Mouse (Mus musculus) hindbrain, embryonic 11.5 days (tissue): ENCODE measurements at regions not wholly inside any gene's neighbourhood (a gene's known extent, or its start where the extent isn't known, plus 50 kb on each side); places are given as distances from the start of the nearest gene placed in this dataset.

Experiments used
- ATAC-seq: fragments of 200-750 bp; cut with Nextera tagmentation; 2 replicates; pipeline ENCODE4 v1.8.0; 2017; ENCODE audit warnings: mild to moderate bottlenecking, moderate TSS enrichment, moderate library complexity; ENCODE audit not compliant: low FRiP score
- DNase-seq: peaks from one replicate; pipeline ENCODE4 v3.0.0-alpha.2; 2015; ENCODE audit warnings: low spot score
- H3K27ac ChIP-seq: fragments of 300-500 bp; sonication (generic); 2 replicates; pipeline ENCODE4 v1.5.1; 2014; ENCODE audit warnings: mild to moderate bottlenecking, low read depth, low read length
- H3K27me3 ChIP-seq: fragments of 300-500 bp; sonication (generic); 2 replicates; pipeline ENCODE4 v1.6.1; 2014; ENCODE audit warnings: mild to moderate bottlenecking, low read length, moderate library complexity, mixed read lengths; ENCODE audit not compliant: control insufficient read depth, insufficient read depth
- H3K36me3 ChIP-seq: fragments of 300-500 bp; sonication (generic); 2 replicates; pipeline ENCODE4 v1.6.1; 2014; ENCODE audit warnings: mild to moderate bottlenecking, low read length, moderate library complexity, mixed read lengths; ENCODE audit not compliant: control insufficient read depth, insufficient read depth
- H3K4me1 ChIP-seq: fragments of 300-500 bp; sonication (generic); replicated peaks from 2 replicates; pipeline ENCODE4 v1.6.1; 2014; ENCODE audit warnings: low read length, mixed read lengths; ENCODE audit not compliant: control insufficient read depth, insufficient read depth
- H3K4me2 ChIP-seq: fragments of 300-500 bp; sonication (generic); replicated peaks from 2 replicates; pipeline ENCODE4 v1.6.1; 2014; ENCODE audit warnings: mild to moderate bottlenecking, low read depth, low read length
- H3K4me3 ChIP-seq: fragments of 300-500 bp; sonication (generic); 2 replicates; pipeline ENCODE4 v1.5.1; 2014; ENCODE audit warnings: low read depth, low read length
- H3K9ac ChIP-seq: fragments of 300-500 bp; sonication (generic); 2 replicates; pipeline ENCODE4 v1.6.1; 2014; ENCODE audit warnings: low read depth, low read length
- H3K9me3 ChIP-seq: fragments of 300-500 bp; sonication (generic); 2 replicates; pipeline ENCODE4 v1.6.1; 2016; ENCODE audit warnings: low read length; ENCODE audit not compliant: control insufficient read depth
- WGBS: fragments of 180-500 bp; shearing (Covaris S2); extraction: QIAGEN DNeasy Blood & Tissue Kit; methylation state at CpG from one replicate; pipeline ENCODE4 v1.1.7; 2014; 5-methylcytosine and 5-hydroxymethylcytosine counted together

DNA sequence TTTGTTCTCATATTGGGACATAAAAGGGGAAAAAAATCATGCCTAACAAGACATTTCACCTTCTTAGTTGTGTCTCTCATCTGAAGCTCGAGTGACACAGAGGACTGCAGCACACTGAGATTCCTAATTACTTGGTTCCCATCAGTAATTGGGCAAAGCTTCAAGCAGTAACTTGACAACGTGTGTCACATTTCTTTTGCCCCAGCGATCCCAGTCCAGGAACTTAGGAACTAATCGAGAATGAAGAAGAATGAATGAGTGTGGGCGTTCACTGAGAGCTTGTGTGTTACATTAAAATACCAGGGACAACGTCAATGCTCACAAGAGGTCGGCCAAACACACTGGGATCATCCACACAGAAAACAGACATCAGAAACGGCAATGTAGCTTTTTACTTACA is 131.9 kb upstream of the Klf7 start:
- Histone ChIP-seq H3K27ac (no peak overlapping the region), H3K27me3 (no peaks in the 10 kb centered on the region), H3K4me2 (no peak overlapping the region), H3K9me3 (no peaks in the 10 kb centered on the region), H3K4me1 (no peaks in the 10 kb centered on the region), H3K36me3 (no peaks in the 10 kb centered on the region), H3K4me3 (no peak overlapping the region), H3K9ac (no peak overlapping the region)
- ATAC-seq (no peak), DNase-seq (no peak)
- 47% methylated on average over 8 of the region's 8 CpGs for WGBS

DNA sequence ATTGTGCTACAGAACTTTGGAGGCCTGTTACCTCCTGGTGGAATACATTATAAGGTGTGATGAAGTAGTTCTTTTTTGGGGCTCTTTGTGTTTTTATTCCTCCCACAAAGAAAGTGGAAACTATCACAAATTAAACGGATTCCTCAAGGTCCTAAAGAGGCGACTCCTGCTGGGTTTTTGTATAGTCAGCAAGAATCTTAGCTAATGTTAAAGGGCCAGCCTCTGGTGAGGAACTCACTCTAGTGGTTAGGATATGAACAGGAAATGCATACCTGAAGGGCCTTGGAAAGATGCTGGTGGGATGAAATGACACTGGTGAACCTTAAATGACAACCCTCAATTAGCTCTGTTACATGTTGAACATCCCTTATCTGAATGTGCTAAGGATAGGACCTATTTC is 120.3 kb upstream of the Klf7 start:
- Histone ChIP-seq H3K4me3 (no peak overlapping the region), H3K4me1 (no peaks in the 10 kb centered on the region), H3K27ac (no peak overlapping the region), H3K36me3 (no peaks in the 10 kb centered on the region), H3K27me3 (no peaks in the 10 kb centered on the region), H3K4me2 (no peak overlapping the region), H3K9me3 (no peaks in the 10 kb centered on the region), H3K9ac (no peak overlapping the region)
- DNase-seq: no peak
- ATAC-seq: no peak
- 56% methylated on average over 2 of the region's 2 CpGs for WGBS

DNA sequence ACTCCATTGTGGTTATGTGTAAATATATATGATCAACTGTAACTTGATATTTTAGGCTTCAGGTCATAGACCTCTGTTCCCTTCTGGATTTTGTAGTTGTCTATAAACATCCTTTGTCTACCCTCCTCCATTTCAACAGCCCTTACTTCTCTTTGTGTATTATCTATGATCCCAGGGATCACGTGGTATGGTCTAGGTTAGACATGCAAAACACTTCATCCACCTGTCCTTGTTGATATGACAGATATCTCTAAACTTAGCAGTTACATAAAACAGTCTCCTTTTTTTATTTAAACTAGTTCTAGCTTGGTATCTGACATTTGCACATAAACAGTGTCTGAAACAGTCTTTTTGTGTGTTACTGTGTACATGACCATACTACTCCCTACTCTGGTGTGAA is 107.6 kb upstream of the Klf7 start:
- no peaks in the 10 kb centered on the region for H3K36me3 ChIP-seq
- H3K27ac ChIP-seq: no peak overlapping the region
- H3K9ac ChIP-seq: no peak overlapping the region
- H3K9me3 ChIP-seq: no peaks in the 10 kb centered on the region
- ATAC-seq: no peak
- no peaks in the 10 kb centered on the region for H3K27me3 ChIP-seq
- no peak overlapping the region for H3K4me2 ChIP-seq
- peaks cover 4% of the 10 kb centered on the region; the same call in 1 of the 2 replicates for H3K4me1 ChIP-seq
- WGBS: 81% methylated on average over 1 of the region's 1 CpGs
- no peak overlapping the region for H3K4me3 ChIP-seq
- DNase-seq: no peak

DNA sequence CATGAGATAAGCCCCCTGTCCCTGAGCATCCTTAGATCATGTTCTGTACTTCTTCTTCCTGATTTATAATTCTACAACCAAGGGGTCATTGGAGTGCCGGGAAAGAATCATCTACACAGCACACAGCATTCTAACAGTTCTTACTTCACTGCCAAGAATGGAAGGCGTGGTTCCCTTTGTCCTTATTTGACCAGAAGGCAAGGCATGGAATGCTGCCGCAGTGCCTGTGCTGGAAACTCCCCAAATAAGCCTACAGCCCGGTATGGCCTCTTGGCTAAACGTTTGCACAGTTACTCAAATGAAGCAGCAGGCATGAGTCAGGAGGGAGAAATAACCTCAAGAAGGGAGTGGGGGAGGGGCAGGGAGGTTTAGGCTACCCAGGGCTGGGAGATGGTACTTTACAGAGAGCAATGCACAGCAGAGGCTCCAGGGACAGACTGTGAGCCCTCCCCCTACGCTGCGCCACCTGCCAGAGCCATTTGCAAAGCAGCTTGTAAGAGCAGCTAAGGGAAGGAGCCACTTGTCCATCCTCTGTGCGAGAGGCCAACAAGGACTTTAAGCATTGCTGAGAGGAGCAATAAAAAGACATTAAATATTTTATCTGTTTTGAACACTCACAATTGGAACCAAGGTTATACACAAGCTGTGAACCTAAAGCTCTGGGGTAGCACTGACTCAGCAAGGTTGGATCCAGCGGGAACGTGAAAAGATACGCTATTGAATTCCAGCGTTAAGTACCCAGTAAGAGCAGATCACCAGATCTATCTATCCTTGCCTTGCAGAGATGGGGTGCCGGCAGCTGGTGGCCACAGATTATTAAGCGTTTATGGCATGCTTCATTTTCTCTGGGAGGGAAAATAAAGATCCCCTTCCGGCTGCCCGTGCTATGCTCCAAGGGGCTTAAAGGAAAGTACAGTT is 104.2 kb upstream of the Klf7 start:
- peaks cover 4% of the 10 kb centered on the region; the same call in 1 of the 2 replicates for H3K4me1 ChIP-seq
- peak; percentile 77 for ATAC-seq
- no peaks in the 10 kb centered on the region for H3K9me3 ChIP-seq
- H3K4me3 ChIP-seq: no peak overlapping the region
- 0 out of 2 replicates have a peak overlapping the region, but pooled peaks have one; percentile 33 for H3K27ac ChIP-seq
- H3K27me3 ChIP-seq: no peaks in the 10 kb centered on the region
- H3K4me2 ChIP-seq: no peak overlapping the region
- peak; percentile 71 for DNase-seq
- H3K9ac ChIP-seq: peak overlapping the region; percentile 11; the same call in 1 of the 2 replicates
- no peaks in the 10 kb centered on the region for H3K36me3 ChIP-seq
- WGBS: 30% methylated on average over 16 of the region's 16 CpGs

DNA sequence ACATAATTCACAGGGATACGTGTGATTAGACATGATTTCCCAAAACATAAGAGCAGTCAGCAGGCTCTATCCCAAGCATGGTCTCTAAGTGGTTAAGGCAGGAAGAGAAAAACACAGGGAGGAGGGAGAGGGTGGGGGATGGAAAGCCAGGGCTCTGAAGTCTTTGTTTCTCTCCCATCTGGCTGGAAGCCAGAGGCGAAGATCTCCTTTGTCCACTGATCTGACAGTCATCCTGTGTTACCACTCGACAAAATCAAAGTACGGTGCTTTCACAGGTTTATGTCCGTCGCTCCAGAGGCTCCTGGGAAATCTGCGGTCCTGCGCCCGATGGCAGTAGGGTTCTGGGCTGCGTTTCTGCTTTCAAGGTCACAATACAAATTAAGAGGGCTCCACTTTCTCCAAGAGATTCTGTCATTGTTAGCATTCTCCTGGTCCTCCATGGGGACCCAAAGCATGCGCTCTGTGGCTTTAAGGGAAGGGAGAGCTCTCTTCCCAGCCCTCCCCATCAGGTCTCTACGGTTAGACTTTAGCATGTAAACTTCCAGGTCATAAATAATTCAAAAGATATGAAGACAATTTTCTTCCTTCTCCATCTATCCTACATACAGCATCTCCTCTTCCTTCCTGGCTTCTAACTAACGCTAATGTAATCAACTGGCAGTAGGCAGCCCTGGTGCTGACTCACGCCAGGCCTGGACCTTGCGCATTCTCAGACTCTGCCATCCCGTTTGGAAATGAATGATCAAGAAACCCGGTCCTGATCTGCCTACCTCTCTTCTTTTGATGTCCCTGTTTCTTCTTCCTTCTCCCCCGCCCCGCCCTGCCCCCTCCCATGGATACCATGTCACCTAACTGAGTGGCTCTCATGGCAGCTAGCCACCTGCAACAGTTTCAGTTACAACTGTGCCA is 102.0 kb upstream of the Klf7 start:
- Histone ChIP-seq H3K4me3 (no peak overlapping the region), H3K9ac (0 out of 2 replicates have a peak overlapping the region, but pooled peaks have one; percentile 15), H3K36me3 (no peaks in the 10 kb centered on the region), H3K4me1 (peaks cover 4% of the 10 kb centered on the region; the same call in 1 of the 2 replicates), H3K9me3 (no peaks in the 10 kb centered on the region), H3K27me3 (no peaks in the 10 kb centered on the region), H3K27ac (peak overlapping the region; percentile 37), H3K4me2 (no peak overlapping the region)
- peak; percentile 68 for ATAC-seq
- peak; percentile 62 for DNase-seq
- WGBS: 70% methylated on average over 19 of the region's 19 CpGs

DNA sequence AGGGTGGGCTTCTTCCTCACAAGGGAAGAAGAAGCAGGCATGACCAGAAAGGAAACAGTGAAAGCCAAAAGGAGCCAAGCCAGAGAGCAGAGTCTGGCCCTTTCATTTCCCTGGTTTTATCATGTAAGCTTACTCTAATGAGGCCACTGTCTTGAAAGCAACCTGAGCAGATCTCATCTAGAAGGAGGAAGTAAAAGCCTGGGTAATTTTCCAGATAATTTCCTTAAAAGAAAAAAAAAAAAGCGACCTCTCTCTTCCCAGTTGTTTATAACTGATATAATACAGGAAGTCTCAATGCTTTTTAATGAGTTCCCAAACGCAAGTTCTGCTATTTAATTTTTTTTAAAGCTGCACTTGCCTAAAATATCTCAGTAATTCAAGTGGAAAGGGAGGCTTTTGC is 100.4 kb upstream of the Klf7 start:
- DNase-seq (no peak), ATAC-seq (no peak)
- H3K27me3 ChIP-seq: no peaks in the 10 kb centered on the region
- peaks cover 4% of the 10 kb centered on the region; the same call in 1 of the 2 replicates for H3K4me1 ChIP-seq
- H3K27ac ChIP-seq: no peak overlapping the region
- no peak overlapping the region for H3K4me3 ChIP-seq
- H3K9ac ChIP-seq: no peak overlapping the region
- no peak overlapping the region for H3K4me2 ChIP-seq
- no peaks in the 10 kb centered on the region for H3K9me3 ChIP-seq
- 86% methylated on average over 2 of the region's 2 CpGs for WGBS
- no peaks in the 10 kb centered on the region for H3K36me3 ChIP-seq

DNA sequence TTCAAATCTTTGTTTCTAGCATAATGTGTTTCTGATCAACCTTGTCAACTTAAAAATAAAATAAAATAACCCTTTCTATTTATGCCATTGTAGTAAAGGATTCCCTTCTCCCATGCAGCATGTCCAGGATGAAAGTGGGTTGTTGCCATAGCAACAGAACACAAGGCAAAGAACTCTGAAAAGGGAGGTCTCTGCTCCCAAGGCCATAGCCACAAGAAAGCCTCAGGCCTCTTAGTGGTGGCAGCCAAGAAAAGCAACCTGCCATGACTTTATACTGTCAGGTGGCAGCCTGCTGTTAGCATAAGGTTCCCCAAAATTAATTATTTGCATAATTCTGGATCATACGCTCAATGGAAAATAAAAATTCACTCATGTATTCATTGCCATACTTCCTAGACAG is 98.4 kb upstream of the Klf7 start:
- peak; percentile 37 for DNase-seq
- 80% methylated on average over 1 of the region's 1 CpGs for WGBS
- no peak for ATAC-seq
- no peaks in the 10 kb centered on the region for H3K27me3 ChIP-seq
- H3K4me3 ChIP-seq: no peak overlapping the region
- no peaks in the 10 kb centered on the region for H3K36me3 ChIP-seq
- H3K9me3 ChIP-seq: no peaks in the 10 kb centered on the region
- no peaks in the 10 kb centered on the region for H3K4me1 ChIP-seq
- H3K27ac ChIP-seq: no peak overlapping the region
- no peak overlapping the region for H3K9ac ChIP-seq
- no peak overlapping the region for H3K4me2 ChIP-seq

DNA sequence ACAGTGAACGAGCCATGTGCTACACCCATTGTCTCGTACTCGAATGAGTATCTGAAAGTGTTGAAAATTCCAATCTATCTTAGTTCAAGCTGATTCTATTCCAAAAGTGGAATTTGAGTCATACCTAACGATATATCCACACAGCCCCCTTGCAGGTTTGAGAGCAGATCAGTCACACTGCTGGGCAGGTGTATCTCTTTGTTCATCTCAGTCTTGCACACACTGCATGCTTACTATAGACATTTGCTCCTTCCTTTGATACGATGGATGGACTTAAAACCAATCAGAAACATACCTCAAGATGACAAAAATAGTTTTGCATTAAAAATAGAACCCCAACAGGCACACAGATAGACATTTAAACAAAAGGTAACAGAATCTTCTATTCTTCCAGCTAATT is 98.0 kb upstream of the Klf7 start:
- H3K9ac ChIP-seq: no peak overlapping the region
- H3K4me3 ChIP-seq: no peak overlapping the region
- H3K4me1 ChIP-seq: no peaks in the 10 kb centered on the region
- no peak overlapping the region for H3K27ac ChIP-seq
- DNase-seq: no peak
- no peaks in the 10 kb centered on the region for H3K27me3 ChIP-seq
- WGBS: 78% methylated on average over 5 of the region's 5 CpGs
- no peak for ATAC-seq
- no peaks in the 10 kb centered on the region for H3K9me3 ChIP-seq
- H3K36me3 ChIP-seq: no peaks in the 10 kb centered on the region
- no peak overlapping the region for H3K4me2 ChIP-seq
